Mouse (Mus musculus) embryonic facial prominence, embryonic 11.5 days (tissue): ENCODE data around the gene Scnn1b. TPM values are rescaled to one million over a fixed set of nuclear protein-coding genes. Genes with fewer than 3 reads are reported as not detected.

Source experiments
- ATAC-seq: fragments of 200-750 bp; cut with Nextera tagmentation; replicated peaks from 2 replicates; pipeline ENCODE4 v1.8.0; 2017; ENCODE audit warnings: low read depth; ENCODE audit not compliant: insufficient number of reproducible peaks, low FRiP score, low TSS enrichment
- DNase-seq: peaks from one replicate; pipeline ENCODE4 v3.0.0-alpha.2; 2015; ENCODE audit warnings: low spot score
- H3K27ac ChIP-seq: fragments of 300-500 bp; sonication (generic); replicated peaks from 2 replicates; pipeline ENCODE4 v1.5.1; 2014; ENCODE audit warnings: mild to moderate bottlenecking, low read depth, low read length, control low read depth
- H3K27me3 ChIP-seq: fragments of 300-500 bp; sonication (generic); 2 replicates; pipeline ENCODE4 v1.6.1; 2014; ENCODE audit warnings: mild to moderate bottlenecking, low read length, moderate library complexity, mixed read lengths; ENCODE audit not compliant: control insufficient read depth, insufficient read depth
- H3K36me3 ChIP-seq: fragments of 300-500 bp; sonication (generic); replicated peaks from 2 replicates; pipeline ENCODE4 v1.6.1; 2014; ENCODE audit warnings: low read depth, mild to moderate bottlenecking, low read length, moderate library complexity, mixed read lengths; ENCODE audit not compliant: control insufficient read depth, insufficient read depth
- H3K4me1 ChIP-seq: fragments of 300-500 bp; sonication (generic); 2 replicates; pipeline ENCODE4 v1.6.1; 2014; ENCODE audit warnings: low read length, mixed read lengths; ENCODE audit not compliant: control insufficient read depth, insufficient read depth
- H3K4me2 ChIP-seq: fragments of 300-500 bp; sonication (generic); 2 replicates; pipeline ENCODE4 v1.6.1; 2014; ENCODE audit warnings: low read depth, mild to moderate bottlenecking, control low read depth, low read length, moderate library complexity
- H3K4me3 ChIP-seq: fragments of 300-500 bp; sonication (generic); 2 replicates; pipeline ENCODE4 v1.5.1; 2014; ENCODE audit warnings: low read depth, low read length, control low read depth
- H3K9ac ChIP-seq: fragments of 300-500 bp; sonication (generic); replicated peaks from 2 replicates; pipeline ENCODE4 v1.6.1; 2014; ENCODE audit warnings: mild to moderate bottlenecking, control low read depth, low read length
- H3K9me3 ChIP-seq: fragments of 300-500 bp; sonication (generic); replicated peaks from 2 replicates; pipeline ENCODE4 v1.6.1; 2016; ENCODE audit warnings: mild to moderate bottlenecking, low read length, inconsistent platforms, mixed read lengths; ENCODE audit not compliant: control insufficient read depth
- WGBS: fragments of 180-500 bp; shearing (Covaris S2); extraction: QIAGEN DNeasy Blood & Tissue Kit; methylation state at CpG from one replicate; pipeline ENCODE4 v1.1.7; 2014; 5-methylcytosine and 5-hydroxymethylcytosine counted together
- polyA plus RNA-seq: library from polyadenylated mRNA; unstranded; fragments of >200 nt; fragmentation: Nextera tagmentation; extraction: Ambion mirVana; gene quantifications from 2 replicates; pipeline ENCODE4 v1.2.1, GENCODE M21; 2014

Scnn1b gene
- polyA plus RNA-seq, 1 experiment from 2014 or later: 0.24 TPM

DNA sequence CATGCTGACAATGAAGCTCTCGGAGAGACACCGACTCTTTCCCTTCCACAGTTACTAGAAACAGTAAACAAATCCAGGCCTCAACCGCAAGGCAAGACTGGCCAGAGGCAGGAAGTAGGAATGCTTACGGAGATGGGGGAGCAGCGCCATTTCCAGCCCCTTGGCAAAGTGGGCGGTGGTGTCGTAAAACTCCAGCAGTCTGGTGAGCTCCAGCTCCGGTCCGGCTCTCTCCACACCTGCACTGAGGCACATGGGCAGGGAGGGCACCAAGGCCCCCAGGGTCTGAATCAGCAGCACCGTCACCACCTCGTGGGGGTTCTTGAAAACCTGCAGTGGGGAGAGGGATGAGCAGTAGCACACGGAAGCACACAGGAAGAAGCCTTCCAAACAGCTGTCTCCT lies 91.0 kb downstream of the Scnn1b start:
- Histone ChIP-seq H3K27me3 (no peaks in the 10 kb centered on the region), H3K36me3 (no peaks in the 10 kb centered on the region; the same call in 1 of the 2 replicates), H3K4me3 (no peak overlapping the region), H3K4me2 (no peak overlapping the region), H3K9me3 (no peaks in the 10 kb centered on the region), H3K27ac (no peak overlapping the region), H3K4me1 (no peaks in the 10 kb centered on the region), H3K9ac (no peak overlapping the region)
- 79% methylated on average over 12 of the region's 12 CpGs for WGBS
- no peak for DNase-seq
- ATAC-seq: no peak

DNA sequence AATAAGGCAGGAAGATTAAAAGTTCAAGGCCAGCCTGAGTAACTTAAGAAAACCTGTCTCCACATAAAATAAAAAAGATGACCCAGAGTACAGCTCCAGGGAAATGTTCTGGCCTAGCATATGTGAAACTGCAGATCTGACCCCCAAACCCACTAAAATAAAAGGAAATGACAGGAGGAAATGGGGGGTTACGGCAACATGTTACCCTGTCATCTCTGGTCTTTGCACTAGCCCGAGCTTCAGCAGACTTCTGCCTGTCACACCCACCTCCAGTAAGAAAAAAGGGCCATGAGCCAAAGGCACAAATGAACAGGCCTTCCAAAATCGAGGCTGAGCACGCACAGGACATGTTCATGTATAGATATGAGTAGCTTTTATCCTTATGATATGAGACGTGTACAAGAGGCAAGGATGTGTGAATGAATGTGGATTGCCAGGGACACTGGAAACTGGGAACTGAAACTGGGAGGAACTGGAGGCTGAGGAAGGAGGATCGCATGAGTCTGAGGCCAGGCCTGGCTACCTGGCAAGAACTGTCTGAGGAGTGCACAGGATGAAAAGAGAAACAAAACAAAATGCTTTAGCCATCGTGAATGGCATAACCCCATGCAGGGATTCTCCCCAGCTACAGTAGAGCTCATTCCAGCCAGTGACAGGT lies 97.2 kb downstream of the Scnn1b start:
- Histone ChIP-seq H3K4me1 (no peaks in the 10 kb centered on the region), H3K4me2 (no peak overlapping the region), H3K36me3 (no peaks in the 10 kb centered on the region), H3K27ac (no peak overlapping the region), H3K9me3 (no peaks in the 10 kb centered on the region), H3K9ac (no peak overlapping the region), H3K4me3 (no peak overlapping the region), H3K27me3 (no peaks in the 10 kb centered on the region)
- DNase-seq (no peak), ATAC-seq (no peak)
- 85% methylated on average over 7 of the region's 7 CpGs for WGBS

DNA sequence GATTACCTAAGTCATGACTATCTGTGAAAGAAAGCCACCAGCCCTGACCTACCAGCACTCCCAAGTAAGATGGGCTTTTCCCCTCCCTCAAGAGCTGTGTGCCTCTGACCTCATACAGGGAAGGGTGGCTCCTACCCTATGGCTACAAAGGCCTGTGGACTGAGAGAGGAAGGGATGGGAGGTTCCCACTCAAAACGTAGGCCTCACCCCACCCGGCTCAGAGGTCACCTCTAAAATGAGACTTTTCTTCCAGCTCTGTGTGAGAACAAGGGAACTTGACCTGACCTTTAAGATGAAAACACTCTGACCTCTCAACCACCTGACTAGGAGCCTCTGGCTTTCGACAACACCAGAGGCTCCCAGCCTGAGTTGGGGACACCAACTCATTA lies 97.7 kb downstream of the Scnn1b start:
- H3K27me3 ChIP-seq: no peaks in the 10 kb centered on the region
- H3K27ac ChIP-seq: no peak overlapping the region
- no peaks in the 10 kb centered on the region for H3K9me3 ChIP-seq
- H3K4me3 ChIP-seq: no peak overlapping the region
- H3K9ac ChIP-seq: no peak overlapping the region
- no peaks in the 10 kb centered on the region for H3K4me1 ChIP-seq
- no peak overlapping the region for H3K4me2 ChIP-seq
- ATAC-seq (no peak), DNase-seq (no peak)
- WGBS: 76% methylated on average over 3 of the region's 3 CpGs
- no peaks in the 10 kb centered on the region for H3K36me3 ChIP-seq

DNA sequence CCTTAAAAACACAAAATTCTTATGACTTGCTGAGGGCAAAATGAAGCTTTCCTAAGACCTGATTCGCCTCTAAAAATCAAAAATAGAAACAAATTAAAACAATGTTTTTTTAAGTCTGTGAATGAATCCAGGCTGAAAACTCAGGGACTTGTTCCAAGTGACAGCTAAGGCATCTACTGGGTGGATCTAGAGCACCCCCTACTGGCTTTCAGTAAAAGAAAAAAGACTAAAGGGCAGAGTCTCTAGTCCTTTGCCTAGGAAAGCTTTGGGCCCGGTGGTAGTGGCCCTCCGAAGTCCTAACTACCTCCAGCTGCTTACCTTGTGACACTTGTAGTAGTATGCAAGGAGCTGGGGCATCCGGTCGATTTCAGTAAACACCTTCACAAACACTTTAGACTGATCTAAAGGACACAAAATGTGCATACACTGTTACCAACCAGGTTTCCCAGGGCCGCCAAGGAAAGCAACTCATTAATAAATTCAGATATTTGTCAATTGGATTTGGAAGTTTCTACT lies 99.1 kb downstream of the Scnn1b start:
- Histone ChIP-seq H3K27ac (no peak overlapping the region), H3K4me1 (no peaks in the 10 kb centered on the region), H3K36me3 (no peaks in the 10 kb centered on the region), H3K9me3 (no peaks in the 10 kb centered on the region), H3K27me3 (no peaks in the 10 kb centered on the region), H3K4me3 (no peak overlapping the region), H3K4me2 (no peak overlapping the region), H3K9ac (no peak overlapping the region)
- ATAC-seq: no peak
- WGBS: 71% methylated on average over 6 of the region's 6 CpGs
- DNase-seq: peak; percentile 65

DNA sequence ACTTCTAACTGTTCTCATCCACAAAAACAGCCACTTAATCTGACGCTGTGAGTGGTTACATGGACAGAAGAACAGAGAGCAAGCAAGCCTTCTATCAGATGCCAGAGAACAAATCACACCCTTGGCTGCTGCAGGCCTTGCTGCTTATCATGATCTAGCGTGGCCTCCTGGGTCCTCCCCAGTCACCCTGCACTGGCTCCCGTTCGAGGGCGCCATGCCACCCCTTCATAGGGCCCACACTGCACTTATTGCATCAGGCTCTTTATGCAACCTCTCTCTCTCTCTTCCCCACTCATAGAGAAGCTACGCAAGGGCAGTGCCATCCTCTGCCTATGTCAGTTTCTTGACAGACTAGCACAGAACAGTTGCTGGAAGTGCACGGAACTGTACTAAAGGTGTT lies 101.3 kb downstream of the Scnn1b start:
- no peaks in the 10 kb centered on the region for H3K4me1 ChIP-seq
- no peak for DNase-seq
- WGBS: 85% methylated on average over 7 of the region's 7 CpGs
- no peaks in the 10 kb centered on the region for H3K27me3 ChIP-seq
- no peak overlapping the region for H3K9ac ChIP-seq
- no peak overlapping the region for H3K27ac ChIP-seq
- peaks cover 3% of the 10 kb centered on the region for H3K36me3 ChIP-seq
- ATAC-seq: no peak
- H3K4me3 ChIP-seq: no peak overlapping the region
- H3K4me2 ChIP-seq: no peak overlapping the region
- H3K9me3 ChIP-seq: no peaks in the 10 kb centered on the region

Other genes with a start within 250 kb of the Scnn1b start
- gene Usp31, start 157.8 kb upstream of the Scnn1b start, polyA plus RNA-seq: 2.8 and 3.3 TPM in 2 replicates
- 0.07 and 0.49 TPM in 2 replicates for gene Scnn1g, start 130.6 kb upstream of the Scnn1b start, polyA plus RNA-seq
- 13.9 and 15.1 TPM in 2 replicates for gene Cog7, start 116.7 kb downstream of the Scnn1b start, polyA plus RNA-seq
- 80.9 and 82.0 TPM in 2 replicates for gene Gga2, start 156.2 kb downstream of the Scnn1b start, polyA plus RNA-seq
- 110 and 113 TPM in 2 replicates for gene Ubfd1, start 202.1 kb downstream of the Scnn1b start, polyA plus RNA-seq
- 15.0 TPM in 2 replicates for gene Ears2, start 202.2 kb downstream of the Scnn1b start, polyA plus RNA-seq
- 675 and 730 TPM in 2 replicates for gene Ndufab1, start 236.8 kb downstream of the Scnn1b start, polyA plus RNA-seq